Mouse (Mus musculus): ENCODE results near the gene Hsd11b2.

DNA sequence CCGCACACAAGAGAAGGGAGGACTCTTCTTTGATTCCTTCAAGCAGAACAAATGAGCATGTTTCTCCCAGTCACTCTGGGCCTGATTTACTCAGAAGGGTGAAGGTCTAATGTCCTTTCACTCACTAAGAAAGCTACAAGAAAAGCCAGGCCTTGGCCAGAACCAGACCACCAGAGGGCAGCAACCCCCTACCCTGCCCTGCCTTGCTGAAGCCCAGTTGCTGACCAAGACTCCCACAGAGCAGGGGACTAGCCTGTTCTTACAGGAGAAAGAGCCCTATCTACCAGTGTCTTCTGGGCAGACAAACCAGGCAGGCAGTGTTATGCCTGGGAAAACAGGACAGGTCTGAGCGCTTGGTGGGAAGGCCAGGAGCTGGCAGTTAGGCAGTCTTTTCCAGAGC is 34.2 kb upstream of the Hsd11b2 start:
- TF ChIP-seq CTCF (IDR thresholded peaks at IDR 0.05; ENCODE audit: borderline replicate concordance, control insufficient read depth, extremely low read depth, insufficient read depth, low read length, poor library complexity) (peak; percentile 35; the same call in 1 of the 2 replicates), POLR2A (IDR thresholded peaks at IDR 0.05; ENCODE audit: control insufficient read depth, extremely low read depth, insufficient read depth, low read length, poor library complexity) (no peak)

Data from thymus, adult 2 months (tissue).